Mouse (Mus musculus) stomach, embryonic 14.5 days (tissue): ENCODE data around the gene Pcnp. TPM values are rescaled to one million over a fixed set of nuclear protein-coding genes. Genes with fewer than 3 reads are reported as not detected.
"Not testable (repeated sequence)": the region's sequence is repeated elsewhere in the genome, so short reads cannot be mapped to it uniquely, and the experiment has no call there.

Source experiments
- ATAC-seq: fragments of 200-750 bp; cut with Nextera tagmentation; 2 replicates; pipeline ENCODE4 v1.8.0; 2017; ENCODE audit warnings: low read depth, moderate TSS enrichment; ENCODE audit not compliant: insufficient number of reproducible peaks, insufficient read depth, low FRiP score
- H3K27ac ChIP-seq: fragments of 300-500 bp; sonication (generic); 2 replicates; pipeline ENCODE4 v1.5.1; 2014; ENCODE audit warnings: mild to moderate bottlenecking, low read length, moderate library complexity, mixed read lengths
- H3K27me3 ChIP-seq: fragments of 300-500 bp; sonication (generic); 2 replicates; pipeline ENCODE4 v1.6.1; 2014; ENCODE audit warnings: low read length, control low read depth, mixed read lengths; ENCODE audit not compliant: control insufficient read depth, insufficient read depth
- H3K36me3 ChIP-seq: fragments of 300-500 bp; sonication (generic); 2 replicates; pipeline ENCODE4 v1.6.1; 2014; ENCODE audit warnings: mild to moderate bottlenecking, control low read depth, low read length, moderate library complexity, mixed read lengths; ENCODE audit not compliant: control insufficient read depth, insufficient read depth
- H3K4me1 ChIP-seq: fragments of 300-500 bp; sonication (generic); 2 replicates; pipeline ENCODE4 v1.6.1; 2014; ENCODE audit warnings: low read length, control low read depth, mixed read lengths; ENCODE audit not compliant: control insufficient read depth, insufficient read depth
- H3K4me2 ChIP-seq: fragments of 300-500 bp; sonication (generic); replicated peaks from 2 replicates; pipeline ENCODE4 v1.6.1; 2014; ENCODE audit warnings: low read depth, low read length, control low read depth
- H3K4me3 ChIP-seq: fragments of 300-500 bp; sonication (generic); 2 replicates; pipeline ENCODE4 v1.5.1; 2014; ENCODE audit warnings: low read depth, low read length, control low read depth
- H3K9ac ChIP-seq: fragments of 300-500 bp; sonication (generic); replicated peaks from 2 replicates; pipeline ENCODE4 v1.6.1; 2014; ENCODE audit warnings: low read depth, mild to moderate bottlenecking, control low read depth, low read length, moderate library complexity, mixed read lengths
- H3K9me3 ChIP-seq: fragments of 300-500 bp; sonication (generic); 2 replicates; pipeline ENCODE4 v1.6.1; 2016; ENCODE audit warnings: low read depth, low read length, control low read depth; ENCODE audit not compliant: control insufficient read depth
- WGBS: fragments of 180-500 bp; shearing (Covaris S2); extraction: QIAGEN DNeasy Blood & Tissue Kit; methylation state at CpG from one replicate; pipeline ENCODE4 v1.1.7; 2014; 5-methylcytosine and 5-hydroxymethylcytosine counted together
- microRNA-seq: library from miRNA; unstranded; fragments of <30 nt; microRNA quantifications from one replicate; pipeline ENCODE4, GENCODE M21; 2016
- polyA plus RNA-seq: library from polyadenylated mRNA; unstranded; fragments of >200 nt; fragmentation: Nextera tagmentation; extraction: Ambion mirVana; gene quantifications from 2 replicates; pipeline ENCODE4 v1.2.1, GENCODE M21; 2014

Gene Pcnp
- polyA plus RNA-seq, 1 experiment from 2014 or later, result 231 TPM

DNA sequence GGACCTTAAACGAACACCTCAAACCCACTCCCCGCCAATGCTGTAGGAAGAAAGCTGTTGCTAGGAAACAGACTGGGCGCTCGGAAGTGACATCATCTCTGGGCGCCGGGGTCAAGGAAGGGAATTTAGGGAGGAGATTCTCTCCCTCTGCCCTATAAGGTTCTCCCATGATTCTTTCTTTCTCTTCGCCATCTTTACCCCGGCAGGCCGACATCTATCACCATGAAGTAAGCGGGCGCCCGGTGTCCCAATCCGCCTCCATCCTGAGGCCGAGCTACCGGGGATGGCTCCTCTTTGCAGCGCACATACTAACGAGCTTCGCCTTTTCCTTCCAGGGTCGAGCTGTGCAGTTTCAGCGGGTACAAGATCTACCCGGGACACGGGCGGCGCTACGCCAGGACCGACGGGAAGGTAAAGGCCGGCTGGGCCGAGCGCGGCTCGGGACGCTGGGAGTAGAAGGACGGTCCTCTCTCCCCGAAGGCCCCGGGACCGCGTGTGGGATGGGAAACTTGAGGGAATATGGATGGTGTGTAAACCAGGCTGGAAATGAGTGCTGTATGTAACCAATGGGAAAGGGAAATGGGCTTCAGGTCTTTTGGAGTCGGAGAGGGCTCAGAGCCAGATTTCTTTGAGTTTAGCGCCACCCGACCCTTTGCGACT, 63.2 kb downstream of the Pcnp start, which contains the start of gene Rpl24:
Gene Rpl24 (plus strand): TSS at position 64 of the 660 bp plus-strand sequence.
- peak within 1 kb of the TSS; percentile 82 for H3K9ac ChIP-seq
- H3K9me3 ChIP-seq, result no peaks in the 10 kb centered on the region
- H3K4me3 ChIP-seq, result peak within 1 kb of the TSS; percentile 80
- H3K27ac ChIP-seq, result peak within 1 kb of the TSS; percentile 90
- H3K4me1 ChIP-seq, result peaks cover 9% of the 10 kb centered on the region; the same call in 1 of the 2 replicates
- peak; percentile 95 for ATAC-seq
- H3K36me3 ChIP-seq, result peaks cover 38% of the 10 kb centered on the region
- under 1% methylated on average over 42 of the region's 42 CpGs for WGBS
- H3K4me2 ChIP-seq, result peak within 1 kb of the TSS; percentile 93
- no peaks in the 10 kb centered on the region for H3K27me3 ChIP-seq

DNA sequence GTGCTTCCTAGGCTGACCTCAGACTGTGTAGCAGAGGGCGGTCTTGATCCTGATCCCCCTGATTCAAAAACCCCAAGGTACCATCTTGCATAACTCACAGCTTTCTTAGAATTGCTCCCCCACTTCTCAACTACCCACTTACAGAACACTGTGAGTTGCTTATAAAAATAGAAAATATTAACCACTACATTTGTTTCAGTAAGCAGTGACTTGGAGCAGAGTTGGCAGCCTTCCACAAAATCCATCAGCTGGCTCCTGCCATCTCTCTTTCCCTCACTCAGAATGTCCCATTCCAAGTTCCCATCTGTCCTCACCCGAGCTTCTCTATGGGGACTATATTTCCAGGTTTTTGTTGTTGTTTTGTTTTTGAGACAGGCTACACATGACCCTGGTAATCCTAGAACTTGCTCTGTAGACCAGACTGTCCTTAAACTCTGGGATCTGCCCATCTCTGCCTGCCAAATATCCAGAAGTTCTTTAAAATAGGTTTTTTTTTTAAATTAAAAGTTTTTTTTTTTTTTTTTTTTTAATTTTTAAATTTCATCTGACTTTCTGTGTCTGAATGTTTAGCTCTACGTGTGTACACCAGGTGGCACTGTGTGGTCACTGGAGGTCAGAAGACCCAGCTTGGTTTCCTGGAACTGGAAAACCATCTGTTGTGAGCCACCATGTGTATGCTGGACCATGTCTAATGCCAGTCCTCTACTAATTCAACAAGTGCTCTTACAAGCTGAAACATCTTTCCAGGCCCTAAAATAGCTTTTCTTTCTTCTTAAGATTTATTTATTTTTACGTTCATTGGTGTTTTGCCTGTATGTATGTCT, 65.2 kb downstream of the Pcnp start:
- H3K4me2 ChIP-seq, result no peak overlapping the region
- H3K27me3 ChIP-seq, result no peaks in the 10 kb centered on the region
- H3K27ac ChIP-seq, result no peak overlapping the region
- no peak overlapping the region for H3K4me3 ChIP-seq
- H3K9ac ChIP-seq, result no peak overlapping the region
- H3K9me3 ChIP-seq, result no peaks in the 10 kb centered on the region
- peaks cover 9% of the 10 kb centered on the region; the same call in 1 of the 2 replicates for H3K4me1 ChIP-seq
- 66% methylated on average over 4 of the region's 4 CpGs for WGBS
- no peak for ATAC-seq
- peaks cover 18% of the 10 kb centered on the region for H3K36me3 ChIP-seq

GRCm38 (mm10) chr16:55963068-55963467, 66.5 kb downstream of the Pcnp start:
- not testable (repeated sequence) for H3K27me3 ChIP-seq, H3K36me3 ChIP-seq, H3K4me2 ChIP-seq, H3K9ac ChIP-seq, H3K27ac ChIP-seq, H3K4me1 ChIP-seq, H3K9me3 ChIP-seq, ATAC-seq, H3K4me3 ChIP-seq
- 91% methylated on average over 6 of the region's 11 CpGs for WGBS

Small RNA genes within 50 kb of the gene (microRNA-seq; reads per million reads assigned to microRNA genes)
- gene Gm24047, result not detected

Other genes with a start within 250 kb of the Pcnp start
- 6.4 and 8.3 TPM in 2 replicates for gene Nfkbiz, start 190.8 kb downstream of the Pcnp start, polyA plus RNA-seq
- 0.52 and 0.77 TPM in 2 replicates for gene Nxpe3, start 134.5 kb downstream of the Pcnp start, polyA plus RNA-seq
- gene Cep97, start 94.9 kb downstream of the Pcnp start, polyA plus RNA-seq, result 12.6 and 12.7 TPM in 2 replicates
- 885 and 926 TPM in 2 replicates for gene Rpl24, start 63.5 kb downstream of the Pcnp start, polyA plus RNA-seq
- 20.9 and 22.3 TPM in 2 replicates for gene Zbtb11, start 55.9 kb downstream of the Pcnp start, polyA plus RNA-seq
- 28.4 and 29.0 TPM in 2 replicates for gene Trmt10c, start 8.1 kb upstream of the Pcnp start, polyA plus RNA-seq
- gene Senp7, start 18.6 kb upstream of the Pcnp start, polyA plus RNA-seq, result 46.4 and 47.9 TPM in 2 replicates
- gene Impg2, start 174.6 kb upstream of the Pcnp start, polyA plus RNA-seq, result 0.35 and 0.76 TPM in 2 replicates